Mouse (Mus musculus) ovary, postnatal 14 days (tissue): ENCODE measurements around the gene Tln2.
A peak's percentile ranks its signal among the peaks of the same experiment; 100 is the strongest.

Experiments
- DNase-seq: peaks from one replicate; pipeline ENCODE4 v3.0.0; 2022; ENCODE audit warnings: low spot score

Gene Tln2

DNA sequence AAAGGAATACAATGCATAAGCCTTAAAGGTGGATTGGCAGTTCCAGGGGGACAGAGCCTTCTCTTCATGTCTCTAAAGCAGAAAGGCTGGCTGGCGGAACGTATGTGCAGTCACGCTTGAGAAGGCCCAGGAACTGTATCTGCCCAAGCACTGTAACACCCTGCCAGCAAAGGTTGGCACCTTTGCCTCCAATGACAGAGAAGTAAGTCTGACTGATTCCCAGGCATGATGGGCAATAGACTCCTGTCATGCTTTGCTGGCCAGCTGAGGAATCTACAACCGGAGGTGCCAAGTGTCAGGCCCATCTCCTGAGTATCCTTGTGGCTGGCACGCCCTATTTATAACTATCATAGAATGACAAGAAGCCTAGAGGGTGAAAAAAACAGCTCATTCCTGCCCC is 83.3 kb downstream of the Tln2 start:
- DNase-seq: no peak

DNA sequence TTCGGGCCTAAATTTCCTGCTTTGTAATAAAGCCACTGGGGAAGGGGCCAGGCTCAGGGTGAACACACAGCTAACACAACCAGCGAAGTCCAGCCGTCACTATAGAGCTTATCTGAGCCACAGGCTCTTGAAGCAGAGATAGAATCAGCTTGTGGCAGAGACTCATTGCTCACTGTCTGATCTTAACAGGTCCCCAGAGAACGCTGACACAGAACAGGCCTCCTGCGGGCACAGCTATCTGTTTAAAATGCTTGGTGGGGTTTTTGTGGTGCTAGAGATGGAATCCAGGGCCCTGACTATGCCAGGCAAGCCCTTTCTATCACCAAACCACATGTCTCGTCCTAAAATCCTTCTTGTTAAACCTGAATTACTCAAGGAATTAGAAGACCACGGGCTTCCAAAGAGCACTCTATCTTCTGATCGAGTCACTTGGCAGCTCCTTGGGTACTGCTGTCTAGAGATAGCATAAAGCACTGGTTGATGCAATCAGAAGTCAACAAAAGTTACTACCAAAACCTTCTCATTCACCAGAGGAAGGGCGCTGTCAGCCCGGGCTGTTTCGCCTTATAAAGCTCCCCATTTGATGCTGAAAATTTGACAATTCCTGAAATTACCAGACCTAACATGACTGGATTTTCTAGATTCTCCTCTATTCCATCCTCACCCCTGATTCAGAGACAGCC is 95.9 kb downstream of the Tln2 start:
- DNase-seq: no peak

DNA sequence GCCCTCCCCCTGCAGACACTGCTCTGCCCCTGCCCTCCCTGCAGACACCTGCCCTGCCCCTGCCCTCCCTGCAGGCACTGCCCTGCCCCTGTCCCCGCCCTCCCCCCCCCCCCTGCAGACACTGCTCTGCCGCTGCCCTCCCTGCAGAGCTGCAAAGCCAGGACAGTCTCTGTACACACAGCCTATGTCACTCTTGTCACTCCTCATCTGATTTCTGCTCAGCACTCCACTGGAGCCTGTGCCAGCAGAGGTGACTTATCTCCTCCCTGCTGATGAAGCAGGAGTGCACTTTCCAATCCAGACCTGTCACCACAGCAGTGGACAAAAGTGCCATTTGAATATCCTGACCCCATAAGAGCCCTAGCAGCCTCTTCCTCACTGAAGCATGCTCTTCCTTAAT is 118.0 kb downstream of the Tln2 start:
- DNase-seq: no peak

DNA sequence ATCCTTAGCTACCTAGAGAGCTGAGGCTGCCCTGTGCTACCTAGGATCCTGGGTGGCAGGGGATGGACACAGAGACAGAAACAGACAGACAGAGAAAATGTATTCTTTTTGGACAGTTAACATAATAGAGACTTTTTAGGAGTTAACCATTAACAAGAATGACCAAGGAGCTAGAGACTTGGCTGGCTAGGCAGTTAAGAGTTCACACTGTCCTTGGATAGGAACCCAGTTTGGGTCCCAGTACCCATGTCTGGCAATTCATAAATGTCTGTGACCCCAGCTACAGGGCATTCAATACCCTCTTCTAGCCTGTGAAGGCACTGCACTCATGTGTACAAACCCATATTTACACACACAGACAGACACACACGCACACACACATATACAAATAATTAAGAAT is 122.0 kb downstream of the Tln2 start:
- DNase-seq: no peak

DNA sequence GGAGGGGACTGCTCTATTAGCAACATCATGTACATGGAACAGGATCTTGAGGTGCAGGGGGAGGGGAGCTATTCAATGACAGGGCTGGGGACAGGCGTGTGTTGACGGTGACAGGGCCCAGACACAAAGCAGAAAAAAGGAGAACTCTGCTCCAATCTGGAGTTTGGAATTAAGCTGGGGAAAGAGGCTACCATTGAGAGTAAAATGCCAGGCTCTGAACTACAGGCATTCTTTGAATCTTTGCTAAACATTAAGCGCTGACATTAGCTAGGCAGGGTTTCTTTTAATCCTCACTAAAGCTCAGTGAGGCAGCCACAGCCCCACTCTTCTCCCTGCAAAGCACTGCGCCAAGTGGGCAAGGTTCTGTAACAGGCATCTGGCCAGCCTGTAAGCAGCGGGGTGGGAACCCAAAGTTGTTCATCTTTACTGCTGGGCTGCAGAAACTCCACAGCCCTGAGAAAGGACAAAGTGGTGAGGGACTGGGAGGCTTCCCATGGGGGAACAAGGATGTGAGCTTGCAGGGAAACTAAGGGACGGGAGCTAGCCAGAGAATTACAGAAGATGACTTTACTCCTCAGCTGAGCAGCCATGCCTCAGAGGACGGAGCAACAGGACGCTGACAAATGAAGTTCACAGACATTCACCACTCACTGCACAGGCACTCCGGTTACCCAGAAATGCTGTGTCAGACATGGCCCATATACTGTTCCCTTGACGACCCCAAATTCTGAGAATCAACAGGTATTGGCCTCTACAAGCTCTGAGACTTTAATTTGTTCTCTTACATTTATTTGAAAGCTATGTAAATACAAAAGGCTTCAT is 124.0 kb downstream of the Tln2 start:
- peak; percentile 14 for DNase-seq

DNA sequence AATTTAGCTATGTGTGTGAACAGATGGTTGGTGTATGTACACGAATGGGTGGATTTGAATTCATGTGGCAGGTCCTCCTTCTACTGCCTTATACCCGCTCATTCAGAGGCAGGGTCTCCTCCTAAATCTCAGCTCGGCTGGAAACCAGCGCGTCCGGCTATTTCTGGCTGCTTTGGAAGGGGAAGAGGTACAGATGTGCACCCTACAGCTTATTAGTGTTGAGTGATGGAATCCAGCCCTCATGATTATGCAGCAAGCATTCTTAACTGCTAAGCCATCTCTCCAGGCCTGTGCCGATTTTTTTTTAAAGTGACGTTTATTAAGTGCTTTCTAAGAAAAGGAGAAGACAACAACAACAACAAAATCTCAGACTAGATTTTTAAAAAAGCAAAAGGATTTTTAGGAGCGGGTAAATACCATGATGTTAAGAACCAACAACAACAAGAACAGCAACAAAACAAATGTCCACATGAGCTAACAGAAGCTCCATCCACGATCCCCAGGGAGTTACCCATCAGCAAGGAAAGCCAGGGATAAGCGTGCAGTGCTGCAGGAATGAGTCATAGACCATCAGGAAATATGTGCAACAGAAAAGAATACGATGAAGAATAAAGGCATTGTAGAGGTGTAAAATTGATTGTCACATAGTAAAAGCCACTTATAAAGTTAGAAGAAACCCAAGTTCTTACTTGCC is 130.2 kb downstream of the Tln2 start:
- no peak for DNase-seq

DNA sequence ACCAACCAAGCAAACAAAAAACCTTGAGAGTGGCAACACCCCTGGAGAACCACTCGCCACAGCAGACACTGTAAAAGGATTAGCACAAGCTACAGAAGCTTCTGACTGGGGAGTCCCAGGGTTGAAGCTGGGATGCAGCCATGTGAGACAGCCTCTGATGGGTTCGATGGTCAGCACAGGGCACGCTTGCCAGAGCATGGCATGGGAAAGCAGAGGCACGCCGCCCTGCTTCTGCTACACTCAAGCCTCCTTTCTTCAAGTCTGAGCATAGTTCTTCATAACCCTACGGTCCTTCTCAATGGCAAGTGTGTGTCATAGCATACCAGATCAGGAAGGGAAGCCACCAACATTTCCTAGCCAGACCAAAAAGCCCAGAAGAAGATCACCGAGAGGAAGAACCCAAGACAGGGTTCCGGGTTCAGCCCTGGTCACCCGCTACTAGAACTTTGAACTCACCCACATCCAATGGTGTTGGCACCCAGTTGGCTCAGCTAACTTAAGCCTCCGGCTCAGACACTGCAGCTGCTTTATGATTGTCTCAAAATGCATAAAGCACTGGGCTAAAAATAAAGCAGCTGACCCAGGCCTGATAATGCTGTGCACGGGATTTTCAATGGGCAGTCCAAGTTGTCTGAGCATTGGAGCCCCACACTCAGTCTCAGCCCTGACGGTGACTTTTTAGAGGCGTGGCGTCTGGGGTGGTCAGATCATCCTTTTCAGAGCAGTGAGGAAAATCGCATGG is 131.0 kb downstream of the Tln2 start:
- no peak for DNase-seq

DNA sequence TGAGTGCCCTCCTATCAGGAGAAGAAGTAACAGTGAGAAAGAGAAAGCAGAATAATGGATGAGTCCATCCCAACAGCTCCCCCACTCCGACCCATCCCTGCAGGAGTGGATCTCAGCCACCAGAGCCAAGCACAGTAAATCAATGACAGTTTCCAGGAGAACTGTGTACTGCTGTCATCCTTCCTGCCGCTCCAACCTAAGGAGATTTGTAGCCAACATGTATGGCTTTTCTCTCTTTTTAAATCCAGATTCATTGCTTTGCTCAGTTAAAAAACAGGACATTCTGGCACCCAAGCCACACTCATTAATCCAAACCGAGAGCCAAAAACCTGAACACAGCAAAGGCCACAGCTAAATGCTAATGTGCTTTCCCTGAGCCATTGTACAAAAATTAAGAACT is 133.2 kb downstream of the Tln2 start:
- DNase-seq: no peak

DNA sequence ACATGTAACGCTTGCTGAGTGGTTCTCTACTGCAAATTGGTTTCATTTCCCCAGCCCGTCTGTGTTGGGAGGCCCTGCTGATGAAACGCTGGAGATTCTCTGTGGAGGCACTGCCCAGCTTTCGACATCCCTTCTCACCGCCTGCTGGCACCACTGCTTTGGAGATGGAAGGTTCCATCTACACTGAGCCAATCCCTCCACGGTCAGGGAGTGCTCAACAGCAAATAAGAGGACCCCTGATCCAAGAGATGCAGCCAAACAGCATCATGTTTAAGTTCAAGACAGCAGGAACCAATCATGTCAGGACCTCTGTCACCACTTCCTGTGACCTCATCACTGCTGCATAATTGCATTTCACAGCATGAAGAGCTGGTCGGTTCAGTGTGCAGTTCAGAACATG is 135.4 kb downstream of the Tln2 start:
- no peak for DNase-seq

DNA sequence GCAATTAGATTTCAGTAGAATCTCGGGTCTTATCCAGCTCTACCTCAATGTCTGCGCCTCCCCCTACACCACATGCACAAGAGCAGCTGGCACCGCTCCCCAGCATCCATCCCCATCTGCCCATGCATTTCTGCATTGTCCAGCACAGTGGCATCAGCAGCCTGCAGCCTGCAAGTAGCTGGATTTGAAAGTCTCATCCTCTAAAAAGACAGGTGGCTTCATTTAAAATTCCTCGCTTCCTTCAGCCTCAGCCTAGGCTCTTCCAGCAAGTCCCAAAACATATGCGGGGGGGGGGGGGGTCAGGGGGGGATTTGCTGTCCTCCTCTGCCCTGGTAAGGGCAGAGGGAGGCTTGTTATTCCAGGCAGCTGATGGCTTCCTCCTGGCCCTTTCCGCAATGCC is 141.4 kb downstream of the Tln2 start:
- DNase-seq: no peak

DNA sequence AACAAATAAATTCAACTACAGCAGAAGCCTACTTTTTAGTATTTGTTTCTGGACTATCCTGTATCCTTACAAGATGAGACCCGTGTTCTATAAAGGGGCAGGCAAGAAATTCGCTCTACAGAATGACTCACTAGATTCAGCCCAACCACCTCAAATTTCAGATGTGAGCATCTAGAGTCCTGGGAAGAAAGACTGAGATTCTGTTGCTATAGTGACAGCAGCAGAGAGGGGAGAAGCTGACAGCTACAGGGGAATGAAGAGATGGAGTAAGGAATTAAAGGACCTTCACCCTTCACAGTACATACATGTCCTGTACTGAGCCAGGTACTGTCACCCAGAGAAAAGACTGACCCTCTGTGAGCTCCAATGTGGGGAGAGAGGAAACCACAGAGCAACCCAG is 148.8 kb downstream of the Tln2 start:
- no peak for DNase-seq

DNA sequence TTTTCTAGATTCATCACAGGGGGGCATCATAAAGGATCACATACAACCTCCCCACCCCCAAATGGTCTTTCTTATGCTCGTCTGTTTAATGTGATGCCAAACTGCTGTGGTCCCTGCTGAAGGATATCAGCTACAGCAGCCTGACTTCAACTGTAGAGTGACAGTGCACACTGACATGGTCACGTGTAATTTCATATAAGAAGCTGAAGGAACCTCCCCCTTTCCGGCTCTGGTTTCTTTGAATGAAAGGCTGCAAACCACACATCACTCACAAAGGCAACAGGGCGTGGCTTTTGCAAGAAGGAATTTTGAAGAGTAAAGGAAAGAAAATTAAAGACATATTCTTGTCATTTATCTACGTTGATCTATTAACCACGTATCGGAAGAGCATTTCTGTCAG is 154.8 kb downstream of the Tln2 start:
- no peak for DNase-seq

DNA sequence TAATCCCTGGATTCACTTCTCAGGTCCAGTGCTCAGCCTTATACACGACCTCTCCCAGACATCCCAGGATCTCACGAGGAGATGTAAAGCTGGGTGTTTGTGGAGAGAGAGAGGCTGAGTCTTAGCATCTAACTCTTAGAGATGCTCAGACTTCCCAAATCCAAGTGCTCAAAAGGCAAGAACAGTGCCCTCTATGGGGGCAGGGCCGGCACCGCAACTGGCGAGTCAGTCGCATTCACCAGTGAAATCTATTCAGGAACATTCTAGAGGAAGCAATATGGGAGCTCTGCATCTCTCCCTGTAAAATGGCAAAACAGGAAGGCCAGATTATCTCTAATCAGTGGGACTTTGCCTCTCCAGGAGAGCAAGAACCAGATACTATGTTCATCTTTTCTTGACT is 159.9 kb downstream of the Tln2 start:
- DNase-seq: no peak

DNA sequence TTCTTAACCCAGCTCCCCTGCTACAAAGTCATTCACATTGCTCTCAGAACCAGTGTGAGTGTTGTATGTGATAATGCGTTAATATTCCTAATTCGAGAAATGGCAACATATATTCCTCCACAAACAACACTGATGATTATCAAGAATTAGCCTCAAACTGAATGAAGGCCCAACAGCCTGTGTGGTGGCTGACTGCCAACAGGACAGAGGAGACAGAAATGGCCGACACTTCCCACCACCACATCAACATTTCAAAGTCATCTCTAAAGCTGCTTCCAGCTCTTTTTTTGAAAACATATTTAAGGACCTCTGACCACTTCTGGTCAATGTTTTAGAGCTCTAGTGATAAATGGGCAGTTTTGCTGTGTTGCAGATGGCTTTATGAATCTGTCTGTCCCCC is 161.7 kb downstream of the Tln2 start:
- no peak for DNase-seq

DNA sequence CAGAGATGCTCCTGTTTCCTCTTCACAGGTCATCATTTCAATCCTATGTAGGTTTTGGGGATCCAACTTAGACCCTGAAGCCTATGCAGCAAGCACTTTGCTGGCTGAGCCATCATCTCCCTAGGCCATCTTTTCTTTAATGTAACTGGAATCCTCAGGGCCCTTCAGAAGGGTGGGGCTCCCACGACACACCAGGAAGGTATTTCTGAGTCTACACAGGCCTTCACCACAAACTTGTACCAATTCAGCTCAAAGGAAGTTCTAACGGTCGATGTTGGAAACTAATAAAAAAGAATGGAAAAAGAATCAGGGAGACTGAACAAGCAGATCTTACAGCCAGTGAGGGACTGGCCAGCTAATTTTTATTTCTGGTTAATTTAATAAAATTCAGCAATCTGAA is 163.1 kb downstream of the Tln2 start:
- DNase-seq: no peak

DNA sequence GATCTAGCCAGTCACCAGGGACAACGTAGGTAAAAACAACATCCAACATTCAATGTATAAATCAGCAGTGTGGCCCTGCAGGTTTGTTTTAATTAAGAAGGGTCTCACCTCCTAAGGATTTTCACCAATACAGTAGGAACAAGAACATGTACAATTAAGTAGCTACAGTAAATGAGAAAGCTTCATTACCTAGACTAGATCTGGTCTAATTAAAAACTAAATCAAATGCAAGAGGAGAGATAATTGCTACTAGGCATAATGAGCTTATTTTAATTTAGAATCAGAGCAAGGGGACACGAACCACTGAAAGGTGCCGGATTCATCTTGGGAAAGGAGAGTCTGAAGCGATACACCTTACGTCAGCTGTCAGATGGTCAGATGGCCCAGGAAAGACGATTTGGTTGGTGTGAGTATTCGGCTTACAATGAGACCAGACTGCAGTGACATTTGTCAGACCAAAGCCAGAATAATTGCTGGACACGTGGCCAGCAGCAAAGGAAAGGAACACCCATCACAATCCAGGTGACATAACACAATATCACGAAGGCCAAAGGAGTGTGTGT is 175.4 kb downstream of the Tln2 start:
- no peak for DNase-seq

DNA sequence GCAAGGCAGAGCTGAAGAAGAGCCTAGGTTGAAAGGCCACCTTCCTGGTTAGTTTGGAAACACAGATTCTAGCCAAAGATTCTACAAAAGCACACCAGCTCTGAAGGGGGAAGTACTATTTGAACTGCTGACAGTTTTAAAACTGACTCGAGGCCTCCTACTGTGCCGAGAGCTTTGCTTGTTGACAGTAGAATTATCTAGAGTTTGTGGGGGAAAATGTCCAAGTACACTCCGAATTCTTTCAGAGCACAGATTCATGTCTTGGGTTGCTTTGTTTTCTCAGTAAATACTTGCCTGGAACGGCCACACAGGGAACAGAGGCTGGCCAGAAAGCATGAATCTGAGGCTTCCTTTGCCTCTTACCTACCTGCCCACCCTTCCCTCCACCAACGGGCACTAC is 179.4 kb downstream of the Tln2 start:
- no peak for DNase-seq

DNA sequence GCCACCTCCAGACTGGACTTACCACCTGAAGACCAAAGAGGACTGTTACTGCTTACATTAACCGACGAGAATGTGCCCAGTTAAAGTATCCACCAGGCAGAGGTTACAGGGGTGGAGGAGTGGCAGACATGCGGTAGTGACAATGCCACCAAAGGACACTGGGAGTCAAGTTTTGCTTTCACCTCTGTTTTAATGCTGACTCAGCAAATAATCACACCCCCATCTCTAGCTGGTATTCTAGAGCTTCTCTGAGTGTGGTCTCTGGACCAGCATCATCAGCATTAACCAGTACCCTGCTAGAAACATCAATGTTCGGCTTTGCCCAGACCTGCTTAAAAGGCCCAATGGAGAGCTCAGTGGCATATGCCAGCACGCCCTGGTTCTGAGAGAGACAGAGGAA is 180.7 kb downstream of the Tln2 start:
- DNase-seq: no peak

DNA sequence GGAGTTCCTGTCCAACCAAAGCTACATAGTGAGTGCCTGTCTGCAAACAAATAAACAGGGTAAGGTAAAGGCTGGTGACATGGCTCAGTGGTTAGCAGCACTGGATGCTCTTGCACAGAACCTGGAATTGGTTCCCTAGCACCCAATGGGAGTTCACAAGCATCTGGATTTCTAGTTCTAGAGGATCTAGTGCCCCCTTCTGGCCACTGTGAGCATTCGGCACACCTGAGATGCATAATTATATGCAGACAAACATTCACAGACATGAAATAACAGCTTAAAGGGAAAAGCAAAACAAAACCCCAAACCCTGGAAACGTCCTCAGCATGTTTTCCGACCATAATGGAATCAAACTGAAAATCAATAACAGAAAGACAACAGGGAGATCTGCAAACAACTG is 191.4 kb downstream of the Tln2 start:
- no peak for DNase-seq

DNA sequence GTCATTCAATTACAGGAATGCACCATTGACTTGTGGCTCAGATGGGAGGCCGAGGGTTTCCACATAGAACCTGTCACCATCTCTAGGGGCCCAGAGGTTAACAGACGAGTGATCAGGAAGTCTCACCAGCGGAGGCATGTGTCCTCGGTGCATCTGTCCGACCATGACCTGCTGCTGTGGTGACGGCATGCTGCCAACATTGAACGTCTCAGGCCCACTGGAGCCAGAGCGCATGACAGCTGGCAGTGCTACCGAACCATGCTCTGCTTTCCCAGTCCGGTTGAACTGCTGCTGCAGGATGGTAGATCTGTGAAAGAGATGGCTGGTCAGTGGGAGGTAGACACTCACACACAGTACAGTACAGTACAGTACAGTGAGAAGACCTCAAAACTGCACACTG is 197.0 kb downstream of the Tln2 start:
- no peak for DNase-seq

DNA sequence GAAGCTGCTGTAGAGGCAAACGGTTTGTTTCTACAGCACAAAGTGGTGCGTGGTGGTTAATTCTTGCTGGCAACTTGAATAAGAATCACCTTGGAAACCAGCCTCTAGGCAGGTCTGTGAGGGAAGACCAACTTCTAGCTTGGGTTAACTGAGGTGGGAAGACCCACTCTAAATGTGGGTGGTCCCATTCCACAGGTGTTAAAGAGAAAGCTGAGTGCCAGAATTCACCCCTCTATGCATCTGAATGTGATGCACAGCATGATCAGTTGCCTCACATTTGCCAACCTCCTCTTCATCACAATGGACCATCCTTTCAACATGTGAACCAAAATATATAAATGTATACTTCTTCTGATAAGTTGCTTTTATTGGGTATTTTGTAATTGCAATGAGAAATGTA is 197.4 kb downstream of the Tln2 start:
- DNase-seq: no peak

DNA sequence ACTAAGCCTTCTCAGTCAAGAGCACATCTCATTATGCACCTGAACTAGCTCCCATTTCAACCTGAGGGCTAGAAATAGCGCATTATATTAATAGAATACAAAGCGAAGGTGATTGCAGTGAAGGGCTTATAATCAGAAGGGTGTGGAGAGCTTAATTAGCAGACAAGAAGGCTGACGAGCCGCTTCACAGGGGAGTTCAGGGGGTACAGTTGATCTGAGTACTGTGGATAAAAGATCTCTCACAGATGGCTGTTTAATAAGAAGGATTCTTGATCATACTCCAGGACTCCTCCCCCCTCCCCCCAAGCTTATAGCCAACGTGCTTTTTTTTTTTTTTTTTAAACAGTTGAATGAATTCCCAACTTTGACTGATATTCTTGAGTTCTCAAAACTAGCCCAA is 198.0 kb downstream of the Tln2 start:
- no peak for DNase-seq
